Mouse (Mus musculus): Measurements from ENCODE around the gene Rbm18.
A peak's percentile ranks its signal among the peaks of the same experiment; 100 is the strongest.
"Not testable (repeated sequence)": the region's sequence is repeated elsewhere in the genome, so short reads cannot be mapped to it uniquely, and the experiment has no call there.

The Rbm18 gene

DNA sequence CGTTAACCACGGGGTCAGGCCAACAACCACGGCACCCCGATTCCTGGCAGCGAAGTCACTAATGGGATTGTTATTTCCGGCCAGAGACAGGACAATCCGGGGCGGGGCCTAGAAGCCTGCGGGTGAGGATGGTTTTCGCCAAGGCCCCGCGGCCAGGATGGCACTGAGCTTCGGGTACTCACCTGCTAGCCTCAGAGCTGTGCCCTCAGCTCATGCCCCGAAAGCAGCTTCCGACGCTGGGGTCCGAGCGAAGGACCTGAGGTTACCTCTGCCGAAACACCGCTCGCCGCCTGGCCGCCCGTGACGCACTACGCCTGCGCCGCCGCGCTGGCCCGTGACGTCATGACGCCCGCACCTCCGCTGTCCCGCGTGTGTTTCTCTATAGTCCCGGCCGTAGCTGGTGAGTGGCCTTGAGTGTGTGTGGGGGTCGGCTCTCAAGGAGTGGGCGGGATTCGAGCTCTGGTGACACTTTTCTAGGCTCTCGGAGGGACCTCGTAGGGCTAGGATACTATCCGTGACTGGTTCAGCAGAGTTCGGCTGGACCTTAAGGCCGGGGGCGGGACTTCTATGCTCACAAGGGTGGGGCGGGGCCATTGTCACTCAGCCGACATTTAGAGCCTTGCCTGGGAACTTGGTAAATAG is at the start of gene Rbm18, which contains the start of gene Mrrf:
TSS of gene Rbm18 (minus strand) at position 474 of the 642 bp plus-strand sequence.
TSS of gene Mrrf (plus strand) at position 90 of the 642 bp plus-strand sequence.
- peak; percentile 74 for DNase-seq (ENCODE audit: low read depth, low spot score)

DNA sequence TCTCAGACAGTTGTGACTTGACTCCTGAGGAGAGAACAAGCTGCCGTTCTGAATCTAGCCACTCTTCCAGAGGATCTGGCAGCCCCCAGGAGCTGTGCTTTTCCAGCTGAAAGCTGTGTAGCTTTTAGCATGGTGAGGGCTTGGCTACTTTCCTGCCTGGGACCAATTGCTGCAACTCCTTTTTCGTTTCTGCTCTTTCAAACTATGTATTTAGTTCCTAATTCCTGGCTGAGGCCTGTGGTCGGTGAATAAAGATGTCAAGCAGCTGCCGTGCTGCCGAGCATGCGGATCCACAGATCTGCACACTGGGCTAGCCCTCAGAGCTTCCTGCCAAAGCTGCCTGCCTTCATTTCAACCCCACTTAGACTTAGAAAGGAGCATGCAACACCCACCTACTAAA is 48.3 kb upstream of the Rbm18 start:
- DNase-seq (ENCODE audit: low read depth, low spot score): no peak

DNA sequence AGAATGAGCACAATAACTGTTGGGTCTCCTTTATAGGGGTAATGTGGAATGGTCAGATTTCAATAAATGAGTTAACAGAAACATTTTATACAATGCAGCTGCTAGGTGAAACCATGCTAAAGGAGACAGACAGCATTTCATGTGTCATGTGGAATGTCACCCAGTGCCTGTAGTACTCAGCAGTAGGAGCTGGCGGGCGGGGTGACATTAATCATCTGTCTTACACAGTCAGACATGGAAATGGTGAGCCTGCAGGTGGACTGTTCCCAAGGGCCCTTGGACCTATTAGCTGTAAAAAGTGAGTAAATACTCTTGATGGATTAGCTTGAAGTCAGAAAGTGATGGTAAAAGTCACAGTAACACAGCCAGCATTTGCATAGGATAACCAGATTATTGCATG is 47.6 kb upstream of the Rbm18 start:
- no peak for DNase-seq (ENCODE audit: low read depth, low spot score)

DNA sequence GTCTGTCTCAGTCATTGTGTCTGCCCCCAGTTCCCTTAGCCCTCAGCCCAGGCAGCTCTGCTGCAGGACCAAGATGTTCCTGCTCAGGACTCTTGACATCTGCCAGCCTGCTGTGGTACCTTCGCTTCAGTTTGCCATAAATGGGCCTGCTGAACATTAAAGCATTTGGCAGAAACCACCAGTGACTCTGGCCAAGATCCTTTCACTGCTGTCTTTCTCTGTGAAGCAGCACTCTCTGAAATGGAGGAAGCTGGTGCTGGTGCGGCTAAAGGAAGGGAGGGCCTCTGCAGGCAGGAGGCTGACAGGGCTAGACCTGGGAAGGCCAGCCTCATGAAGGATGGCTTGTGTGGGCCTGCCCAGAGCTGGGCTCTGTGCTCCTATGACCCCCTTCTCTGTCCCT is 46.7 kb upstream of the Rbm18 start:
- no peak for DNase-seq (ENCODE audit: low read depth, low spot score)

DNA sequence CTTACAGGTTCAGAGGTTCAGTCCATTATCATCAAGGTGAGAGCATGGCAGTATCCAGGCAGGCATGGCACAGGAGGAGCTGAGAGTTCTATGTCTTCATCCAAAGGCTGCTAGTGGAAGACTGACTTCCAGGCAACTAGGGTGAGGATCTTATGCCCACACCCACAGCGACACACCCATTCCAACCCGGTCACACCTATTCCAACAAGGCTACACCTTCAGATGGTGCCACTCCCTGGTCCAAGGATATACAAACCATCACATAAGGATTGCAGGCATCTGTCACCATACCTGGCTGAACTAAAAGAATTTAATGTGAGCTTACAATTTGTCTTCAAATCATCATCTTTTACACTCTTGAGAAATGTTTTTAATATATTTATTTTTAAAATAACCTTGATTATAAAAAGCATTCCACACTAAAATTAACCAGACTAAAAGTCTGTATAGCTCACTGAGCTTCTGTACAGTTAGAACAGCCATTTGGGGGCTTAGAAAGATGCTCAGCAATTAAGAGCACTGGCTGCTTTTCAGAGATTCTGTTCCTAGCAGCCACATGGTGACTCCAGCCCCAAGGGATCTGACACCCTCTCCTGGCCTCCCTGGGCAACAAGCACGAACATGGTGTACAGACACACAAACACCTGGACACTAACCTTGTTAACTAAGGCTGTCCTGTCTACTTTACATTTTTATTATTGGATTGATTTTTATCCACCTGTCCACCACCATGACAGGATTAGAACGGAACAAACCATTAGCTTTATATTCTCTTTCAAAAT is 45.2 kb upstream of the Rbm18 start:
- DNase-seq (ENCODE audit: low read depth, low spot score): not testable (repeated sequence)

DNA sequence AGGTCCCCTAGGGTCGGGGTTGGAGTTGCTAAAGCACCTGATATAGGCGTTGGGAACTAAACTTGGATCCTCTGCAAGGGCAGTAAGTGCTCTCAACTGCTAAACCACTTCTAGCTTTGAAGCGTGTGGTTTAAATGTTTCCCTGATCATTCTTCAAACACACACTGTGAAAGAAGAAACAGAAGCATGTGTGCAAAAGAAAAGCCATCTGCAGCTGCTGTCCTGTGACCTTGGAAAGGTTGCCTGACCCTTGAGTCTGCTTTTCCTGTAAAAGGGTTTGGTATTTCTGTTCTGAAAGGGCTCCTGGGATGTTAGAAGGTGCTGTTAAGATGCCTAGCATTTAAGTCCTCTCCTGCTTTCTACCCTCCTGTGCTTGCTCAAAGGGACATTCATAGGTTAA is 42.9 kb upstream of the Rbm18 start:
- DNase-seq (ENCODE audit: low read depth, low spot score): no peak

DNA sequence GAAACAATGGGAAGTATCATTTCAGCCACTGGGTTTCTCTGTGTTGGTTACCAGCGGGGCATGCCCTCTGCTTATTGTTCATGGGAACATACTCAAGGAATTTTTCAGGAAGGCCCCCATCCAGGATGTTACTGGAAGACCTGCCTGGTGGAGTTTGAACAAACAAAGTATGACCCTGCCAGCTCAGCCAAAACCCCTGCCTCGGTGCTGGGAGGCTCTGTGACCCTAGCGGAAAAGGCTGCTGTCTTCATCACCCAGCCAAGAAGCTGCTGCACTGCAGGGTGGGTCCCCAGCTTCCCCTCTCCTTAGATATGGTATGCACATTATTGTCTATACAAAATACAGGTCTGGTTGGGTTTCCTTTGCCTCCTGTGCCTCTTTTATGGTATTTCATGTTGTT is 36.0 kb upstream of the Rbm18 start:
- DNase-seq (ENCODE audit: low read depth, low spot score): no peak

DNA sequence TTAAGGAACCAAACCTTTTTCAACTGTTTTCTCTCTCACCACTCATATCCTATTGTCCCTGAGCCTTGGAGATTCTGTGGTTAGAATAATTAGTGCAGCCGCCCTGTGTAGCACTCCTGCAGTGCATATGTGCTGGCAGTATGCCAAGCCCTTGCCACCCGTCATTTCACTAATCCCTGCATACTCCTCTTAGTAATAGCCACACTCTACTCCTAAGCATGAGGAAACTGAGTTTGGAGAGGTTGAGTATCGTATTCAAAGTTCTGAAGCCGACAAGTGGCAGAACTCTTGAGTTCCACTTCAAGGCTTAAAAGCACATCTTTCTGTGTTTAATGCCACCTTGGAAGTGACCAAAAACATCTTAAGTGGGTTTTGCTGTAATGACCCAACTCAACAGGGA is 35.6 kb upstream of the Rbm18 start:
- DNase-seq (ENCODE audit: low read depth, low spot score): no peak

DNA sequence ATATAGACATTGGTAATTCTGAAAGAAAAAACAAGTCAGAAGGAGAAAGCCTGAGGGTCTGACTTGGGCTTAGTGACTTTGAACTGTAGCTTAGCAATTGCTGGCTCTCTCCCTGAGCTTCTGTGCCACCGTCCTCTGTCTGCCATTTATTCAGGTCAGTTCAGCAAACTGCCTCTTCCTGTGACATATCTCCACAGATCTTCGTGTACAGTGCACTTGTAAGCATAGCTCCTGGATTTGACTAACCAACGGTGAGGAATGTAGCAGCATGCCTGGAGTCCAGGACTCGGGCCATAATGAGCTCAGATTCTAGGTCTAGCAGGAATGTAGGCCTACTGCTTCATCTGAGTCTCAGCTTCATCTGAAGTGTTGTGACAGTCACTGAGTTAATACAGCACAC is 32.6 kb upstream of the Rbm18 start:
- no peak for DNase-seq (ENCODE audit: low read depth, low spot score)

DNA sequence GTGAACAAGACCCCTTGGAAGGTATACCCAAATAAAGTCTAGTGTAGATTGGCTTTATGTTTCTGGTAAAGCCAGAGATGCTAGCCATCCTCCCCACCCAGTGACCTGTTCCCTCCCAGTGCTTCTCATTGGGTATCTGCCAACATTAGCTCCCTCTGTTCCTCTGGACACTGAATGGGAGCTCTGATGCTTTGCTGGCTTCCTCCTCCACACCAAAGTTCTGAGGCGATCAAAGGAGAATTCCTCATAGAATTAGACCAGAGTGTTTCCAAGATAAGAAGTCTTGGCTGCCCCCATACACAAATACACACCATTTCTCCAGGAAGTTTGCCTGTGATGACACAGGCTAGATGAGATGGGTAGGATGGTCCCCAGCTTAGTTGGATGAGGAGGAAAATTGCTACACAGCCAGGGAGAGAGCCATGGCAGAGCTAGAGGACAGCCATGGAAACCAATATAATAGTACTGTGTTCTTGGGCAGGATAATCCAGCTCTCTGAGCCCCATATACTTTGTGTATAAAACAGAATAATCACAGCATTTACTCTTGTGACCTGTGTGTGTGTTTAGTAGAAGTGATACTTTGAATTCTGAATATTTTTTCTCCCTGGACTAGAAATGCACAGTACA is 31.5 kb upstream of the Rbm18 start:
- DNase-seq (ENCODE audit: low read depth, low spot score): no peak

DNA sequence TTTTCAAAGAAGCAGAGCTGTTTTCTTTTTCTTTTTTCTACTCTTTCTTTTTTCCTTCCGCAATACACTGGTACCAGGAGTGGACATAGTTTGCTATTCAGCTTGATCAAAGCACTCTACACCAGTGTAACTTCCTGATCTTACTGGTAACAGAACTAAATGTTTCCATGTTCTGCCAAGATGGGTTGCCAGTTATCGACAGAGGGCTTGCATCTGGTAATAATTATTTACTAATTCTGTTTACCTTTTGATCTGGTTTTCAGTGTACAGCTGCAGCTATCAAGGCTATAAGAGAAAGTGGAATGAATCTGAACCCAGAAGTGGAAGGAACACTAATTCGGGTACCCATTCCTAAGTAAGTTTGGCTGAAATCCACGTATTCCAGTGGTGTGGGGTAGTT is 22.8 kb upstream of the Rbm18 start:
- no peak for DNase-seq (ENCODE audit: low read depth, low spot score)

DNA sequence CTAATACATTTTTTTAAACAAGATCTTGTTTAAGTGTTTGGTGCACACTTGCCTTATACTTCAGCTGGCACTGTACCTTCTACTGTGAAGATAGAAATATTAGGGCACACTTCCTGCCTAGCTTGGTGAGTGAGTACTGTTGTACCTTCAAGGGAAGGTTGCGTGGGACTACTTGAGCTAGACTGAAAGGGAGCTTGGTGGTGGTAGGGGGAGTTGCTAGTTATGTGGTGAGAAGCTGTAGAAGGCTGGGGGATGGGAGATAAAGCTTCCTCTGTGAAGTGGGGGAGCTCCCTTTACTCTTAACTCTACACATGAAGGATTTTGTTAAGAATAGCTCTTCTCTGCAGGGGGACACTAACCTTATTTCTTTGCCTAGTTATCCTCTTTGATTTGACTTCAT is 20.9 kb upstream of the Rbm18 start:
- DNase-seq (ENCODE audit: low read depth, low spot score): no peak

DNA sequence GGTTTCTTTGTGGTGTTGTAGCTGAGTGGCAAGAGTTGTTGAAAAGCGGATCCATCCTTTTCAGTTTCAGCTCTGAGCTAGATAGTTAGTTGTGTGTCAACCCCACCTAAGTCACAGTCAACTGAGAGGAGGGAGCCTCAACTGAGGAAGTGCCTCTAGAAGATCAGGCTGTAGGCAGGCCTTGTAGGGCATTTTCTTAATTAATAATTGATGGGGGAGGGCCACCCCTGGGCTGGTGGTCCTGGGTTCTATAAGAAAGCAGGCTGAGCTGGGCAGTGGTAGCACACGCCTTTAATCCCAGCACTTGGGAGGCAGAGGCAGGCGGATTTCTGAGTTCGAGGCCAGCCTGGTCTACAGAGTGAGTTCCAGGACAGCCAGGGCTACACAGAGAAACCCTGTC is 15.8 kb upstream of the Rbm18 start:
- not testable (repeated sequence) for DNase-seq (ENCODE audit: low read depth, low spot score)

DNA sequence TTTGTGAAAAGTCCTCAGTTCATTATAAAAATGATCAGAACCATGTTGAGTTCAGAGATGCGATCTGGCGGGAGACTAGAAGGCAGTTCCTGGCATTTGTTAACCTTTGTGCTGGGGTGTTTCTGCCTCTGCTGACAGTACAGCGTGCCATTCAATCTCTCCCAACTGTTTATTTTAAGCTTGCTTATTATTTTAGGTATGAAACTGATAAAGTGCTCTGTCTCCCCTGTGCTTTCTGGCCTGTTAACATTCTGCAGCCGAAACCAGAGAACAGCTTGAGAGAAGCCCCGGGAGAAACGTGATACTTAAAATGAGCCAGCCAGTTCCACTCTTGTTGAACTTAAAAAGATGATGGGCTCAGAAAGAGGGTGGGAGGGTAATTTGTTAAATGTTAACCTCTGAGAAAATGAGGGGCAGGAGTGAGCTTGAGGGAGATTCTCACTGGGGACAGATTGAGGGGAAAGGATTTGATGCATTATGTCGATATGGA is 12.3 kb upstream of the Rbm18 start:
- DNase-seq (ENCODE audit: low read depth, low spot score): no peak

DNA sequence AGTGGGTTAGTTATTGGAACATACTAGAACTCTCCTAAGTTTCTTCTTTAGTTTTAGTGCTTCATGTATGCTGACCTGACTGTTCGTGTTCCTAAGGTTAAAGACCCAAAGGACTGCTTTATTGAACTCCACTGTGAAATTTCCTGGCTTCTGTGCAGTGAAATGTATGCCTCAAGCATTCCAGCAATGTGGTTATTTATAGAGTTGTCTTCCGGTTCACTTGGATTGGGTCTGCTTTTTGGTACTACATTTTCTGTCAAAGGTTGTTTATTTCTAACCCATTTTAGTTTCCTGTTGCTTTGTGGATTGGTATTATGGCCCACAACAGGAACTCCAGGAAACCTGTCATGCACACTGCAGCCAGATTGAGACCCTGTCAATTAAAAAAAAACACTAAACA is 2.5 kb upstream of the Rbm18 start:
- no peak for DNase-seq (ENCODE audit: low read depth, low spot score)

DNA sequence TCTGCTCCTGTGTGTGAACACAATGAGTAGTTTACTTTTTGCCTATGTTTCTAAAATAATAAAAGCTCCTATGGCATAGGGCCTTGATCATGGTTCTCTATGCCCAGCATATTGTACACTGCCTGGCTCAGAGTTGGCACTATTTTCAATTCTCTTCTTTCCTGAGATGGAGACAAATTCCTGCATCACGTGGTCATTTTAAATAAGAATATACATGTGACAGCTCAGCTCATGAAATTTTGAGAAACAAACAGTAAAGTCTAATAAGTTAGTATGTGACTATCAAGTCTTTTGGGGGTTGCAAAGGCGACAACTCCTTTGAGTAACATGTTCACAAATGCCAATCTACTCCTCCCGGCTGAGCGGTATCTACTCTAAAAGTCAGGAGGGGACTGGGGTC is 686 bp downstream of the Rbm18 start:
- DNase-seq (ENCODE audit: low read depth, low spot score): no peak

DNA sequence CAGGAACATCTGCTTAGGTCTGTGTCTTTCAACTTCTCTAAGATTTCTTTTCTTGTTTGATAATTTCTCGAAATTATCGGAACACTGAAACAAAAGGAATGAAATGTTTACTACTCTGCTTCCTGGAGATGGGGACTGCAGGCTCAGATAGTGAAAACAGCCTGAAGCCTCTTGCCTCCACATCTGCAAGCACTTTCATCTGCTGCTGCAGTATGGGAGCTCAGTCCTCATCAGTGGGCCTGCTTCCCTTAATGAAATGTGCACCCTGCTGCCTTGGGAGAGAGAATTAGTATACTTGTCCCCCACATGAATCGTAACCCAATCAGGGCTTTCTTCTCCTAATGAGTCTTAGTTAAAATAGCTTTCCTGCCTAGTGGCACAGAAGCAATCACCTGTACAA is 7.5 kb downstream of the Rbm18 start:
- no peak for DNase-seq (ENCODE audit: low read depth, low spot score)

DNA sequence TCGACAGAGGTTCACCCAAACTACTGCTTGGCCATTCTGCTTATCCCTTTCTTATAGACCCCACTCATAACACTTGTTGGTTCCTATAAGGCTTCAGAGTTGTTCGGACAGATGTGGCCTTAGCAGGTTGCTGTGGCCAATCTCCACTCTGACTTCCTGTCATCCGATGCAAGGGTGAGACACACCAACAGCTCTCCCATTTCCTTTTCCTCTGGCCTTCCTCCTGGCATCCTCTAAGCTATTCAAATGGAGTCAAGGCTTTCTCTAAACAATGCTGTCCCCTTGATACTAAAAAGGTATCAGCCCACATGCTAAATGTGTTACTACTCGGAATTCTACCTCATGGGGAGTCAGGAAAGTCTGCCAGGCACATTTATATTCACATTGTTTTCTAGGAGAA is 8.6 kb downstream of the Rbm18 start:
- DNase-seq (ENCODE audit: low read depth, low spot score): no peak

DNA sequence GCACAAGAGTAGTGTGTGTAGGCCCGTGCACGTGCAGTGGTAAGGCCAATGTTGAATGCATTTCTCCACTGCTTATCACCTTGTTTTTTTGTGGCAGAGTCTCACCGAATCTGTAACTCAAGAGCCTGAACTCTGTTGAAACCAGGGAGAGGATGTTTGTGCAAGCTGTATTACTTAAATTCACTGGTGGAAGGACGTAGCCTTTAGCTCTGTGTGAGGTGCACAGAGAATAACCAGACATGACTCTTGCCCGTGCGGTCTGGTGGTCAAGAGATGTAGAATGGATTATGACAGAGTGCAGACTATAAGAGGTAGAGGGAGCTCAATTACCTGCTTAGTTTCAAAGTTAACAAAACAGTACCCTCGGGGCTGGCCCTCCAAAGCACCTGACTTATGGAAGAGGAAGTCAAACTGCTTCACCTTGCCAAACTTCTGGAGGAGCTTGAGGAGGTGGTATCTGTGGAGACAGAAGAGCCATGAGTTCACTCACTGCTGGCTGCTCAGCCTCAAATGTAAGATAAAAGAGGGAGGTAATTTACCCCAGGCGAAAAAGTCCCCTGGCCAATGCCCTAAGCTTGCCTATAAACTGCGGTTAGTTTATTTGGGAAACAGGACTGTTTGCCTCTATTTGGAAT is 9.7 kb downstream of the Rbm18 start:
- no peak for DNase-seq (ENCODE audit: low read depth, low spot score)

DNA sequence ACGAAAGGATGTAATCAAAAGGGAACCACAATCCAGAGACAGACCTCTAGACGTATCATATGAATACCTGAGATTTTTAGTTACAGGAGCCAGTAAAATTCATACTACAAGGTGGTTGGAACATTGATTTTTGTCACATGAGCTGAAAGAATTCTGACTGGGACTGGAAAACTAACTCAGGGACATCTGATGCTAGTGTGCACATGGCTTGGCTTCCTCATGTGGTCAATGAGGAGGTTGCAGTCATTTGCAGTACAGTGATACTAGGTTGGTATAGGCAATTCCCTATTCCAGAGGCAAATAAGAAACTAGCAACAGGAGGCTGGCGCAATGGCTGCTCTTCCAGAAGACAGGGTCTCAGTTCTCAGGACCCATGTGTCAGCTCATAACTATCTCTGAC is 23.9 kb downstream of the Rbm18 start:
- no peak for DNase-seq (ENCODE audit: low read depth, low spot score)

DNA sequence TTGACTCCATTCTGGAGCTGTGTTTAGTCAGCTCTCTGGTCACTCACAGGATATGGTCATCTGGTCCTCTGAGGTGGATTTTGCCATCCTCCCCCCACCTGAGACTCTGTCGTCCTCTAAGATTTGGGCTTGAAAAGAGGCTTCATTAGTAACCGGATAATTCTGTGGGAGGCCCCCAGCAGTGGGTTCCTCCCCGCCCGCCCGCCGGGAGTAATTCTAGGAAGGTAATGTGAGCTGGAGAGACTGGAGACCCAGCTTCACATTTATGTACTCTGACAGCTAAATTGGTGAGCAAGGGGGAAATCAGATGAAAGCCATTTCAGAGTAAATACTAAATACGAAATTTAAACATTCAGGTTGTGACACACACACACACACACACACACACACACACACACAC is 28.0 kb downstream of the Rbm18 start:
- DNase-seq (ENCODE audit: low read depth, low spot score): no peak
